Mouse (Mus musculus): ENCODE results near the gene Nfkb2.

DNA sequence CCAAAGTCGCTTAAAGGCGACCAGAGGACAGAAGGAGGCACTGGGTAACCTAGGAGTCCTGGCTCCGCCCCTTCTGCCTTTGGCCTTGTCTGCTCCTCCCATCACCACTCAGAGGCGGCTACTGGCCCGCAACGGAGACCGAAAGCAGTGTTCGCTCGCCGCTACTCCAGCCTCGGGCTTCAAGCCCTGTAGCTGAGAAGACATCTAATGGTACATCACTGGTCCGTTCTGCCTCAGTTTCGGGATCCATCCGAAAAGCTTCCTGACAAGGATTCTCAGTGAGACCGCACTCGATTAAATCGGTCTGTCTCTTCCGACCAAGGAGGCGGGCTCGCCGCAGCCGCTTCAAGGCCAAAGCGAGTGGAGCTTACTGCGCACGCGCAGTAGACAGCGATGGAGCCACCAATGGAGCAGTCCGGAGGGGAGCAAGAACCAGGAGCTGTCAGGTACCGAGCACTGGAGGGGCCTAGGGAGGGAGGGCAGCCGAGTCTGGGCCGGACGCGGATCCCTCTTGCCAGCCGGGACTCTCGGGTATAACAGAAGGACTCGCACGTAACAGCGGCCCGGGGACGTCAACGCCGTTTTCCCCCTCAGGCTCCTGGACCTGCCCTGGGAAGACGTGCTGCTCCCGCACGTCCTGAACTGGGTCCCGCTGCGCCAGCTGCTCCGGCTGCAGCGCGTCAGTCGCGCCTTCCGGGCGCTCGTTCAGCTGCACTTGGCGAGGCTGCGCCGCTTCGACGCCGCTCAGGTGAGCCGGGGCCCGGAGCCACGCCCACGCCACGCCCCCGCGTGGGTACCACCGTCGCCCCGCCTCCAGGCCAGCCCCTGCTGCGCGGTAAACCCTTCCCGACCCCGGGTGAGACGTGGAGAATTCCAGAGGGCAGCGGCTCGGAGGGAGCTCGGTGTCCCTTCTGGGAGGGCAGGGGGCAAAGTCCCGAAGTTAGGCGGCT lies 24.2 kb downstream of the Nfkb2 start, which contains the start of gene Fbxl15:
- TF ChIP-seq CTCF (IDR thresholded peaks at IDR 0.05; ENCODE audit: extremely low read depth, insufficient read depth, low read length): no peak
- peak; percentile 77; the same call in 1 of the 2 replicates for TF ChIP-seq POLR2A (IDR thresholded peaks at IDR 0.05; ENCODE audit: extremely low read depth, insufficient read depth, low read length)

Data from cortical plate, adult 2 months (tissue).